Mouse (Mus musculus) urinary bladder, postnatal 4 days (tissue): ENCODE measurements around the gene Cdk14.

Source experiments
- DNase-seq, 2 experiments: peaks; one replicate each; pipeline ENCODE4 v3.0.0; 2021 to 2022; ENCODE audit warnings: low spot score in 2 of 2

Cdk14 gene

GRCm38 (mm10) chr5:5314270-5314669 is 105.8 kb downstream of the Cdk14 start:
- DNase-seq = no peak

- no peak for DNase-seq
Observed at GRCm38 (mm10) chr5:5313195-5313760, 106.8 kb downstream of the Cdk14 start.

GRCm38 (mm10) chr5:5305286-5305685 is 114.8 kb downstream of the Cdk14 start:
- DNase-seq = no peak

- no peak for DNase-seq
Observed at GRCm38 (mm10) chr5:5303102-5303670, 116.9 kb downstream of the Cdk14 start.

GRCm38 (mm10) chr5:5301571-5302079 is 118.5 kb downstream of the Cdk14 start:
- no peak for DNase-seq

GRCm38 (mm10) chr5:5300998-5301397 is 119.1 kb downstream of the Cdk14 start:
- DNase-seq = no peak

GRCm38 (mm10) chr5:5300290-5300689 is 119.8 kb downstream of the Cdk14 start:
- no peak for DNase-seq

GRCm38 (mm10) chr5:5297222-5297621 is 122.9 kb downstream of the Cdk14 start:
- no peak for DNase-seq

GRCm38 (mm10) chr5:5296773-5297172 is 123.3 kb downstream of the Cdk14 start:
- DNase-seq = no peak

GRCm38 (mm10) chr5:5292830-5293542 is 127.1 kb downstream of the Cdk14 start:
- no peak for DNase-seq

GRCm38 (mm10) chr5:5291321-5291991 is 128.7 kb downstream of the Cdk14 start:
- DNase-seq = no peak

- no peak for DNase-seq
Observed at GRCm38 (mm10) chr5:5290714-5291113, 129.4 kb downstream of the Cdk14 start.

GRCm38 (mm10) chr5:5285876-5286275 is 134.2 kb downstream of the Cdk14 start:
- DNase-seq = no peak

- no peak for DNase-seq
Observed at GRCm38 (mm10) chr5:5284531-5284930, 135.6 kb downstream of the Cdk14 start.

GRCm38 (mm10) chr5:5283756-5284430 is 136.2 kb downstream of the Cdk14 start:
- DNase-seq = no peak

GRCm38 (mm10) chr5:5282425-5282824 is 137.7 kb downstream of the Cdk14 start:
- DNase-seq = no peak

GRCm38 (mm10) chr5:5275321-5275720 is 144.8 kb downstream of the Cdk14 start:
- no peak for DNase-seq

GRCm38 (mm10) chr5:5274318-5274717 is 145.8 kb downstream of the Cdk14 start:
- no peak for DNase-seq

GRCm38 (mm10) chr5:5266787-5267126 is 153.4 kb downstream of the Cdk14 start:
- DNase-seq = no peak

- DNase-seq = no peak
Observed at GRCm38 (mm10) chr5:5265861-5266786, 154.0 kb downstream of the Cdk14 start.

- no peak for DNase-seq
Observed at GRCm38 (mm10) chr5:5265401-5265841, 154.7 kb downstream of the Cdk14 start.
